In genomic region chr17:83889691-83890372, GRCm38 (mm10) we compare ENCODE assay signal across 8 mouse cellular contexts. TPM values are rescaled to one million over a fixed set of nuclear protein-coding genes. Genes with fewer than 3 reads are reported as not detected.
A peak's percentile ranks its signal among the peaks of the same experiment; 100 is the strongest.
DNase-seq lines count a peak whose midpoint lies in the region; ATAC-seq and TF ChIP-seq lines count a peak whose summit lies in the region.

No protein-coding gene starts in this region.

- no peaks in the 10 kb centered on the region for H3K9me3 ChIP-seq in lung, embryonic 16.5 days (ENCODE audit: control insufficient read depth, low read length)
- H3K9me3 ChIP-seq in stomach, embryonic 14.5 days (ENCODE audit: control insufficient read depth, low read depth, low read length), result no peaks in the 10 kb centered on the region

- H3K4me1 ChIP-seq in lung, embryonic 16.5 days (replicated peaks; ENCODE audit: control insufficient read depth, insufficient read depth, low read length), result peaks cover 19% of the 10 kb centered on the region
- peaks cover 18% of the 10 kb centered on the region for H3K4me1 ChIP-seq in stomach, embryonic 14.5 days (ENCODE audit: control insufficient read depth, insufficient read depth, low read length)

- H3K9ac ChIP-seq in lung, embryonic 16.5 days (ENCODE audit: low read length), result no peak overlapping the region
- no peak overlapping the region for H3K9ac ChIP-seq in stomach, embryonic 14.5 days (replicated peaks; ENCODE audit: low read depth, low read length)

- WGBS in lung, embryonic 16.5 days, result 34% methylated on average over 13 of the region's 13 CpGs
- WGBS in stomach, embryonic 14.5 days, result 21% methylated on average over 13 of the region's 13 CpGs

- DNase-seq in gastrocnemius, adult 2 months, result peak; percentile 61
- DNase-seq in gastrocnemius, postnatal 14 days, result no peak
- DNase-seq in brain, embryonic 18.5 days (ENCODE audit: low read depth, low spot score), result peak; percentile 60
- DNase-seq in frontal cortex, postnatal 14 days (ENCODE audit: low spot score in 2 of 2), result peak; percentile 39 to 54
- peak; percentile 66 to 85 for DNase-seq in layer of hippocampus, adult 18-20 months (ENCODE audit: low spot score in 2 of 2)

- H3K27me3 ChIP-seq in lung, embryonic 16.5 days (ENCODE audit: control insufficient read depth, insufficient read depth, low read depth, low read length), result no peaks in the 10 kb centered on the region
- H3K27me3 ChIP-seq in stomach, embryonic 14.5 days (ENCODE audit: control insufficient read depth, insufficient read depth, low read length), result no peaks in the 10 kb centered on the region

- peak overlapping the region; percentile 81 for H3K27ac ChIP-seq in gastrocnemius, adult 2 months
- H3K27ac ChIP-seq in lung, embryonic 16.5 days (ENCODE audit: low read length), result peak overlapping the region; percentile 92
- peak overlapping the region; percentile 95 for H3K27ac ChIP-seq in stomach, embryonic 14.5 days (ENCODE audit: low read length)

- H3K36me3 ChIP-seq in lung, embryonic 16.5 days (ENCODE audit: control insufficient read depth, insufficient read depth, low read length), result no peaks in the 10 kb centered on the region
- no peaks in the 10 kb centered on the region for H3K36me3 ChIP-seq in stomach, embryonic 14.5 days (ENCODE audit: control insufficient read depth, insufficient read depth, low read length)

- no peak for TF ChIP-seq CTCF in gastrocnemius, adult 2 months (IDR thresholded peaks at IDR 0.05)

- ATAC-seq in lung, embryonic 16.5 days (ENCODE audit: low read depth), result peak; percentile 90
- peak; percentile 79; the same call in 1 of the 2 replicates for ATAC-seq in stomach, embryonic 14.5 days (ENCODE audit: insufficient number of reproducible peaks, insufficient read depth, low FRiP score, low read depth)
- no peak for ATAC-seq in megakaryocyte, adult 5-6 weeks (ENCODE audit: poor library complexity, severe bottlenecking)

- H3K4me2 ChIP-seq in lung, embryonic 16.5 days (ENCODE audit: low read depth, low read length), result 0 out of 2 replicates have a peak overlapping the region, but pooled peaks have one; percentile 6
- H3K4me2 ChIP-seq in stomach, embryonic 14.5 days (replicated peaks; ENCODE audit: low read depth, low read length), result no peak overlapping the region

- no peak overlapping the region for H3K4me3 ChIP-seq in gastrocnemius, adult 2 months
- H3K4me3 ChIP-seq in lung, embryonic 16.5 days (ENCODE audit: low read length), result no peak overlapping the region
- H3K4me3 ChIP-seq in stomach, embryonic 14.5 days (ENCODE audit: low read depth, low read length), result no peak overlapping the region

- intact Hi-C loops in gastrocnemius, adult 2 months (cut with DNase I), result no loop called here
- intact Hi-C loops in gastrocnemius, postnatal 14 days (cut with DNase I; ENCODE audit: low total_unique reads), result no loop called here

RNA-seq across cellular contexts. Expression of gene Haao, which starts 42.1 kb away (rescaled TPM):
- not detected for total RNA-seq in gastrocnemius, adult 2 months (2021)
- not detected for total RNA-seq in gastrocnemius, postnatal 14 days (2021)
- under 1 TPM in 1 of 2 experiments, not detected in 1; 0.30 TPM for total RNA-seq in layer of hippocampus, adult 18-20 months (2021)
- polyA plus RNA-seq in lung, embryonic 16.5 days (2015; fragmentation: Nextera tagmentation; extraction: Ambion mirVana), result 1.8 and 2.3 TPM in 2 replicates
- 0.27 and 1.1 TPM in 2 replicates for polyA plus RNA-seq in stomach, embryonic 14.5 days (2014; fragmentation: Nextera tagmentation; extraction: Ambion mirVana)
- total RNA-seq in megakaryocyte, adult 5-6 weeks (2015), result 62.7 and 66.8 TPM in 2 replicates
- total RNA-seq in megakaryocyte, adult 5-6 weeks (2017), result 52.6 and 53.5 TPM in 2 replicates

Comparison
In these comparisons a context has a peak if more than half of its experiments do, and no peak if none do; other contexts are left out.
1. RNA of gene Haao, which starts 42.1 kb away (total RNA-seq): 52.6 to 66.8 TPM in megakaryocyte, adult 5-6 weeks; 0.30 TPM in layer of hippocampus, adult 18-20 months, not detected in gastrocnemius, adult 2 months and not detected in gastrocnemius, postnatal 14 days; every median in the first group is over 10 times any median in the second.
2. Peak in every context shown above with its lines, with median percentiles within 50 percentile points of each other: H3K27ac ChIP-seq.